Comparison of ENCODE assay signal across 8 mouse cellular contexts in the genomic region with DNA sequence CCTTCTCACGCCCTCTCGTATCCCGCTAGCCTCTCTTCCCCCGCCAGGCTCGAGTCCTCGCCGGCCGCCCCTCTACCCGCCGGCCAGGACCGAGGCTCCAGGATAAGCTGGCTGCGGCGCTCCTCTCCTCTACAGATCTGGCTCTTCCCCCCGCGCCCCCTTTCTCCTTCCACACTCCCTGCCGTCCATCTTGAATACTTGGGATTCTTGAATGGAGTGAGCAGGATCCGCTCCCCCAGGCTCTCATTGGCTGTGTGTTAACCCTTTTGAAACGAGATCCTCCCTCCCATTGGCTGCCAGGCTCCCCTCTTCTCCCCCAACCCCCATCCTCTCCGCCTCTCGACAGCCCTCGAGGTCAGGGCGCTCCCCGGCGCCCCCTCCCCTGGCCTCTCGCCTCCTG. TPM values are rescaled to one million over a fixed set of nuclear protein-coding genes. Genes with fewer than 3 reads are reported as not detected.
DNase-seq lines count a peak whose midpoint lies in the region; ATAC-seq and TF ChIP-seq lines count a peak whose summit lies in the region.

A gene (minus strand): TSS at position 95 of the 400 bp plus-strand sequence.

- peaks cover 34% of the 10 kb centered on the region for H3K79me2 ChIP-seq in C2C12 (ENCODE audit: control insufficient read depth, insufficient read depth)
- H3K79me2 ChIP-seq in heart, adult 2 months (replicated peaks; ENCODE audit: control insufficient read depth, insufficient read depth, low read length), result no peaks in the 10 kb centered on the region

- TF ChIP-seq EP300 in heart, adult 2 months (IDR thresholded peaks at IDR 0.05; ENCODE audit: insufficient read depth, low read depth, low read length), result no peak
- TF ChIP-seq EP300 in stomach, postnatal 0 days (optimal IDR thresholded peaks at IDR 0.05), result no peak

- peak; percentile 88 for ATAC-seq in intestine, postnatal 0 days
- peak; percentile 84 for ATAC-seq in limb, embryonic 12.5 days (ENCODE audit: insufficient number of reproducible peaks, insufficient read depth, low FRiP score, low TSS enrichment, low read depth)
- peak; percentile 83 for ATAC-seq in midbrain, embryonic 11.5 days (ENCODE audit: low FRiP score)
- ATAC-seq in stomach, postnatal 0 days (ENCODE audit: low FRiP score, low TSS enrichment), result peak; percentile 93

- H3K36me3 ChIP-seq in C2C12 (ENCODE audit: control insufficient read depth, insufficient read depth), result peaks cover 17% of the 10 kb centered on the region
- peaks cover 26% of the 10 kb centered on the region for H3K36me3 ChIP-seq in embryonic facial prominence, embryonic 10.5 days (replicated peaks)
- no peaks in the 10 kb centered on the region for H3K36me3 ChIP-seq in heart, adult 2 months (ENCODE audit: control insufficient read depth, insufficient read depth, low read length)
- no peaks in the 10 kb centered on the region for H3K36me3 ChIP-seq in intestine, postnatal 0 days (ENCODE audit: control insufficient read depth, insufficient read depth)
- peaks cover 23% of the 10 kb centered on the region for H3K36me3 ChIP-seq in limb, embryonic 12.5 days
- no peaks in the 10 kb centered on the region for H3K36me3 ChIP-seq in midbrain, embryonic 11.5 days (ENCODE audit: control insufficient read depth, insufficient read depth, low read length)
- no peaks in the 10 kb centered on the region for H3K36me3 ChIP-seq in stomach, postnatal 0 days (ENCODE audit: control insufficient read depth, insufficient read depth, low read length)

- TF ChIP-seq POLR2A in heart, adult 2 months (IDR thresholded peaks at IDR 0.05; ENCODE audit: insufficient read depth, low read depth, low read length), result peak; percentile 54

- WGBS in embryonic facial prominence, embryonic 10.5 days, result 1% methylated on average over 25 of the region's 25 CpGs
- 1% methylated on average over 25 of the region's 25 CpGs for WGBS in heart, adult 2 months
- WGBS in intestine, postnatal 0 days, result under 1% methylated on average over 25 of the region's 25 CpGs
- 2% methylated on average over 25 of the region's 25 CpGs for WGBS in limb, embryonic 12.5 days
- WGBS in midbrain, embryonic 11.5 days, result under 1% methylated on average over 25 of the region's 25 CpGs
- under 1% methylated on average over 25 of the region's 25 CpGs for WGBS in stomach, postnatal 0 days

- H3K9ac ChIP-seq in heart, adult 2 months (ENCODE audit: low read depth, low read length), result peak within 1 kb of the TSS; percentile 53
- peak within 1 kb of the TSS; percentile 63 for H3K9ac ChIP-seq in intestine, postnatal 0 days (ENCODE audit: low read depth, low read length)
- peak within 1 kb of the TSS; percentile 99 for H3K9ac ChIP-seq in limb, embryonic 12.5 days (replicated peaks)
- peak within 1 kb of the TSS; percentile 98 for H3K9ac ChIP-seq in midbrain, embryonic 11.5 days (ENCODE audit: low read length)
- peak within 1 kb of the TSS; percentile 92 for H3K9ac ChIP-seq in stomach, postnatal 0 days (ENCODE audit: low read length)

- peak within 1 kb of the TSS; percentile 69 for H3ac ChIP-seq in C2C12 (ENCODE audit: control insufficient read depth, insufficient read length, low read depth)

- H3K79me3 ChIP-seq in C2C12 (ENCODE audit: low read depth), result peaks cover 20% of the 10 kb centered on the region

- H3K9me3 ChIP-seq in embryonic facial prominence, embryonic 10.5 days, result no peaks in the 10 kb centered on the region
- H3K9me3 ChIP-seq in intestine, postnatal 0 days (ENCODE audit: control insufficient read depth), result no peaks in the 10 kb centered on the region
- H3K9me3 ChIP-seq in limb, embryonic 12.5 days, result no peaks in the 10 kb centered on the region
- no peaks in the 10 kb centered on the region for H3K9me3 ChIP-seq in midbrain, embryonic 11.5 days (ENCODE audit: control insufficient read depth, low read length)
- H3K9me3 ChIP-seq in stomach, postnatal 0 days (ENCODE audit: control insufficient read depth, low read length), result no peaks in the 10 kb centered on the region

- DNase-seq in adrenal gland, postnatal 14 days, result peak; percentile 90
- DNase-seq in embryonic facial prominence, embryonic 10.5 days (ENCODE audit: low spot score), result peak; percentile 96
- peak; percentile 67 for DNase-seq in heart, adult 2 months
- DNase-seq in midbrain, embryonic 11.5 days (ENCODE audit: low spot score, missing footprints), result peak; percentile 96
- peak; percentile 83 for DNase-seq in stomach, postnatal 0 days (ENCODE audit: low spot score)

- intact Hi-C loops in heart, adult 2 months (cut with DNase I), result no loop called here

- TF ChIP-seq CTCF in C2C12 (IDR thresholded peaks at IDR 0.05; ENCODE audit: control insufficient read depth, insufficient read depth, insufficient read length), result no peak
- no peak for TF ChIP-seq CTCF in heart, adult 2 months (IDR thresholded peaks at IDR 0.05)
- TF ChIP-seq CTCF in intestine, postnatal 0 days (IDR thresholded peaks at IDR 0.05; ENCODE audit: low read depth), result no peak
- TF ChIP-seq CTCF in stomach, postnatal 0 days (IDR thresholded peaks at IDR 0.05; ENCODE audit: low read depth), result no peak

- H3K4me2 ChIP-seq in intestine, postnatal 0 days (replicated peaks; ENCODE audit: low read depth), result peak within 1 kb of the TSS; percentile 92
- H3K4me2 ChIP-seq in limb, embryonic 12.5 days, result peak within 1 kb of the TSS; percentile 98
- H3K4me2 ChIP-seq in midbrain, embryonic 11.5 days, result peak within 1 kb of the TSS; percentile 72
- H3K4me2 ChIP-seq in stomach, postnatal 0 days (replicated peaks; ENCODE audit: low read depth), result peak within 1 kb of the TSS; percentile 91

- peak within 1 kb of the TSS; percentile 100 for H3K27ac ChIP-seq in embryonic facial prominence, embryonic 10.5 days (replicated peaks)
- H3K27ac ChIP-seq in heart, adult 2 months, result peak within 1 kb of the TSS; percentile 75
- peak within 1 kb of the TSS; percentile 90 for H3K27ac ChIP-seq in intestine, postnatal 0 days (ENCODE audit: low read depth, low read length)
- peak within 1 kb of the TSS; percentile 100 for H3K27ac ChIP-seq in limb, embryonic 12.5 days
- peak within 1 kb of the TSS; percentile 99 for H3K27ac ChIP-seq in midbrain, embryonic 11.5 days (ENCODE audit: low read depth, low read length)
- peak within 1 kb of the TSS; percentile 97 for H3K27ac ChIP-seq in stomach, postnatal 0 days (replicated peaks)

- peak within 1 kb of the TSS; percentile 99 for H3K4me3 ChIP-seq in C2C12 (ENCODE audit: insufficient read depth, poor library complexity, severe bottlenecking)
- H3K4me3 ChIP-seq in embryonic facial prominence, embryonic 10.5 days, result peak within 1 kb of the TSS; percentile 75
- peak within 1 kb of the TSS; percentile 57 for H3K4me3 ChIP-seq in heart, adult 2 months
- peak within 1 kb of the TSS; percentile 79 for H3K4me3 ChIP-seq in intestine, postnatal 0 days (ENCODE audit: low read depth, low read length)
- H3K4me3 ChIP-seq in limb, embryonic 12.5 days (replicated peaks), result peak within 1 kb of the TSS; percentile 91
- H3K4me3 ChIP-seq in midbrain, embryonic 11.5 days (ENCODE audit: low read depth, low read length), result peak within 1 kb of the TSS; percentile 78
- peak within 1 kb of the TSS; percentile 85 for H3K4me3 ChIP-seq in stomach, postnatal 0 days (ENCODE audit: low read depth, low read length)

- peaks cover 51% of the 10 kb centered on the region for H3K4me1 ChIP-seq in embryonic facial prominence, embryonic 10.5 days
- no peaks in the 10 kb centered on the region; the same call in 1 of the 2 replicates for H3K4me1 ChIP-seq in heart, adult 2 months (ENCODE audit: control insufficient read depth, insufficient read depth, low read length)
- H3K4me1 ChIP-seq in intestine, postnatal 0 days (replicated peaks; ENCODE audit: control insufficient read depth, insufficient read depth, low read length), result peaks cover 12% of the 10 kb centered on the region
- peaks cover 45% of the 10 kb centered on the region for H3K4me1 ChIP-seq in limb, embryonic 12.5 days (replicated peaks)
- H3K4me1 ChIP-seq in midbrain, embryonic 11.5 days (ENCODE audit: control insufficient read depth, insufficient read depth, low read length), result peaks cover 32% of the 10 kb centered on the region
- H3K4me1 ChIP-seq in stomach, postnatal 0 days (replicated peaks; ENCODE audit: control insufficient read depth, insufficient read depth), result peaks cover 8% of the 10 kb centered on the region

- H3K27me3 ChIP-seq in C2C12 (ENCODE audit: control insufficient read depth, insufficient read depth, insufficient read length), result no peaks in the 10 kb centered on the region
- no peaks in the 10 kb centered on the region for H3K27me3 ChIP-seq in embryonic facial prominence, embryonic 10.5 days (replicated peaks; ENCODE audit: low read depth, poor library complexity, severe bottlenecking)
- no peaks in the 10 kb centered on the region for H3K27me3 ChIP-seq in heart, adult 2 months (ENCODE audit: control insufficient read depth, insufficient read depth, low read length)
- no peaks in the 10 kb centered on the region for H3K27me3 ChIP-seq in intestine, postnatal 0 days (replicated peaks; ENCODE audit: control insufficient read depth, insufficient read depth, low read length)
- H3K27me3 ChIP-seq in limb, embryonic 12.5 days, result no peaks in the 10 kb centered on the region
- H3K27me3 ChIP-seq in midbrain, embryonic 11.5 days (ENCODE audit: control insufficient read depth, insufficient read depth, low read length), result no peaks in the 10 kb centered on the region
- H3K27me3 ChIP-seq in stomach, postnatal 0 days (ENCODE audit: control insufficient read depth, insufficient read depth, low read length), result no peaks in the 10 kb centered on the region

TF ChIP-seq in C2C12, 6 proteins besides CTCF, POLR2A, EP300 and RAD21:
- TF ChIP-seq MAX (IDR thresholded peaks at IDR 0.05), result peak; percentile 43
- TF ChIP-seq CEBPB (IDR thresholded peaks at IDR 0.05; ENCODE audit: low read depth), result no peak

RNA-seq across cellular contexts. Expression of the gene that starts here (rescaled TPM):
- polyA plus RNA-seq in C2C12 (2012; fragmentation: generic; extraction: Trizol), result 4.4 TPM
- total RNA-seq in adrenal gland, postnatal 14 days (2021), result 5.2 and 5.3 TPM in 2 replicates
- polyA plus RNA-seq in embryonic facial prominence, embryonic 10.5 days (2016; fragmentation: Nextera tagmentation; extraction: Ambion mirVana), result 8.0 and 9.5 TPM in 2 replicates
- 1 to 10 TPM; 1.8 to 2.0 TPM for total RNA-seq in heart, adult 2 months (2021)
- polyA plus RNA-seq in heart, adult 2 months (2012; rRNA removed), result 1.5 and 1.7 TPM in 2 replicates
- 2.2 and 2.5 TPM in 2 replicates for polyA plus RNA-seq in intestine, postnatal 0 days (2015; fragmentation: Nextera tagmentation; extraction: Ambion mirVana)
- 10.4 and 14.8 TPM in 2 replicates for polyA plus RNA-seq in limb, embryonic 12.5 days (2016; fragmentation: Nextera tagmentation; extraction: Ambion mirVana)
- 4.5 and 6.5 TPM in 2 replicates for polyA plus RNA-seq in midbrain, embryonic 11.5 days (2014; fragmentation: Nextera tagmentation; extraction: Ambion mirVana)
- polyA plus RNA-seq in stomach, postnatal 0 days (2015; fragmentation: Nextera tagmentation; extraction: Ambion mirVana), result 3.8 and 3.9 TPM in 2 replicates

Comparison
In these comparisons a context has a peak if more than half of its experiments do, and no peak if none do; other contexts are left out.
1. Peak in every context shown above with its lines: DNase-seq, ATAC-seq, H3K4me3 ChIP-seq and H3K27ac ChIP-seq.